Mouse (Mus musculus) stomach, embryonic 15.5 days (tissue): ENCODE measurements around the gene Sema4d. TPM values are rescaled to one million over a fixed set of nuclear protein-coding genes. Genes with fewer than 3 reads are reported as not detected.

ENCODE experiments used
- ATAC-seq: fragments of 200-750 bp; cut with Nextera tagmentation; 2 replicates; pipeline ENCODE4 v1.8.0; 2017; ENCODE audit warnings: low read depth, moderate number of reproducible peaks, moderate TSS enrichment; ENCODE audit not compliant: insufficient read depth, low FRiP score
- H3K27ac ChIP-seq: fragments of 300-500 bp; sonication (generic); 2 replicates; pipeline ENCODE4 v1.5.1; 2015; ENCODE audit warnings: mild to moderate bottlenecking, inconsistent platforms
- H3K27me3 ChIP-seq: fragments of 300-500 bp; sonication (generic); replicated peaks from 2 replicates; pipeline ENCODE4 v1.6.1; 2015; ENCODE audit warnings: inconsistent platforms
- H3K36me3 ChIP-seq: fragments of 300-500 bp; sonication (generic); 2 replicates; pipeline ENCODE4 v1.6.1; 2015; ENCODE audit warnings: inconsistent platforms
- H3K4me1 ChIP-seq: fragments of 300-500 bp; sonication (generic); 2 replicates; pipeline ENCODE4 v1.6.1; 2015; ENCODE audit warnings: inconsistent platforms
- H3K4me2 ChIP-seq: fragments of 300-500 bp; sonication (generic); 2 replicates; pipeline ENCODE4 v1.6.1; 2015; ENCODE audit warnings: mild to moderate bottlenecking, inconsistent platforms
- H3K4me3 ChIP-seq: fragments of 300-500 bp; sonication (generic); replicated peaks from 2 replicates; pipeline ENCODE4 v1.5.1; 2015; ENCODE audit warnings: inconsistent platforms
- H3K9ac ChIP-seq: fragments of 300-500 bp; sonication (generic); 2 replicates; pipeline ENCODE4 v1.6.1; 2015; ENCODE audit warnings: inconsistent platforms
- H3K9me3 ChIP-seq: fragments of 300-500 bp; sonication (generic); 2 replicates; pipeline ENCODE4 v1.6.1; 2016; ENCODE audit warnings: inconsistent platforms
- WGBS: fragments of 180-500 bp; shearing (Covaris S2); methylation state at CpG from one replicate; pipeline ENCODE4 v1.1.7; 2015; 5-methylcytosine and 5-hydroxymethylcytosine counted together
- polyA plus RNA-seq: library from polyadenylated mRNA; unstranded; fragments of >200 nt; fragmentation: Nextera tagmentation; extraction: Ambion mirVana; gene quantifications from 2 replicates; pipeline ENCODE4 v1.2.1, GENCODE M21; 2015

The Sema4d gene
- polyA plus RNA-seq, 1 experiment from 2014 or later = 10.2 TPM

DNA sequence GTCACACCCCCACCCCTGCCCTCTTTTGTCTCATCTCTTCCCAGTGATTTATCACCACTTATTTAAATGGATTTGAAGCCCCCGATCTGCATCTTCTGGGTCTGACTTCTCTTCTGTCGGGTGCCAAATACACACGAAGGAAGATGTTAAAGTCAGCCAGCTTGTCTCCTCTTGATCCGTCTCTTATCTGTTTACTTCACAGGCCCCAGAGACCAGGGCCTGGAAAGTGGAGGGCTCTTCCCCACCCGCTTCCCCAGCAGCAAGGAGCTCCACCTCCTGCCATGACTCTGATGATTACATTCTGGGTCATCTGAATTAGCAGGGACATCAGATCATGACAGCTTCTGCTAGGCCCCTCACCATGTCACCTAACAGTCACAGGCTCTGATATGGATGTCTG is 47.7 kb downstream of the Sema4d start:
- Histone ChIP-seq H3K9me3 (no peaks in the 10 kb centered on the region), H3K36me3 (no peaks in the 10 kb centered on the region), H3K27me3 (no peaks in the 10 kb centered on the region), H3K27ac (no peak overlapping the region), H3K4me1 (peaks cover 20% of the 10 kb centered on the region), H3K4me3 (no peak overlapping the region), H3K4me2 (no peak overlapping the region), H3K9ac (no peak overlapping the region)
- ATAC-seq = no peak; the same call in 1 of the 2 replicates
- WGBS = 25% methylated on average over 5 of the region's 5 CpGs

DNA sequence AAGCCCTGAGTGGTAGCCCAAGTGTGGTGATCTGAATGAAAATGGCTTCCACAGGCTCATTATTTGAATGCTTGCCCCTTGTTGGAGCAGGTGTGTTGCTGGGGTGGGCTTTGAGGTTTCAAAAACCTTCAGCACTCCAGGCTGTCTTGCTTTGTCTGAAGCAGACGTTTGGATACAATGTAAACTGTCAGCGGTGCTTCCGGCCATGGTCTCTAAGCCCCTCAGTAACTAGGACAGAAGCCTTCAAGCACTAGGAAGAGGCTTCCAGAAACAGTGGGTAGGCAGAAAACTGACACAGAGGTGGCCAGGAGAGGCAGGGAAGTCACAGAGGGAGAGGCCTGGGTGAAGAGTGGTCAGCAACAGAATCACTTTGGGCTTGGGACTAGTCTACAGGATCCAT is 49.7 kb downstream of the Sema4d start:
- 62% methylated on average over 3 of the region's 3 CpGs for WGBS
- Histone ChIP-seq H3K4me1 (peaks cover 15% of the 10 kb centered on the region), H3K9me3 (no peaks in the 10 kb centered on the region), H3K27ac (no peak overlapping the region), H3K4me3 (no peak overlapping the region), H3K9ac (no peak overlapping the region), H3K27me3 (no peaks in the 10 kb centered on the region), H3K4me2 (no peak overlapping the region), H3K36me3 (no peaks in the 10 kb centered on the region)
- ATAC-seq = no peak

DNA sequence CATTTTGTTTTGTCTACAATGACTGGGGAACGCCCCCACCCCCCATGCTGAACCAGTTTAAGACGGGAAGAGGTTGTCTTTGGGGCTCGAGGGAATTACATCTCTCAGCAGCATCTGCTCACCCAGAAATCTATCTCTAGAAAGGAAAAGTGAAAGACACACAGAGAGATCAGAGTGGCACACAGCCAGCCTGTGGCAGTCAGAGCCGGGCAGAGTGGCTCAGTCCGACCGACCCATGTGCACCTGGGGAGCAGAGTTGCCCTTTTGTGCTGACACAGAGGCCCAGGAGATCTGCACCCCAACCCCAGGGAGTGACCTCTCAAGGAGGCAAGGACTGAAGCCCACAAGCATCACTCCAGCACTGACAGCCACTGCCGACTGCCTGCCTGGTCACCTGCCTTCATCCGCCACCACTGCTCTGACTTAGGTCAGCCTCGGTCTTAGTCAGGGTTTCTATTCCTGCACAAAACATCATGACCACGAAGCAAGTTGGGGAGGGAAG is 50.9 kb downstream of the Sema4d start:
- H3K9me3 ChIP-seq = no peaks in the 10 kb centered on the region
- WGBS = 79% methylated on average over 10 of the region's 10 CpGs
- no peak overlapping the region for H3K4me2 ChIP-seq
- H3K27ac ChIP-seq = no peak overlapping the region
- H3K4me3 ChIP-seq = no peak overlapping the region
- no peak for ATAC-seq
- H3K4me1 ChIP-seq = 0 out of 2 replicates have a peak, but pooled peaks cover 3% of the 10 kb centered on the region
- no peaks in the 10 kb centered on the region for H3K27me3 ChIP-seq
- H3K9ac ChIP-seq = no peak overlapping the region
- no peaks in the 10 kb centered on the region for H3K36me3 ChIP-seq

GRCm38 (mm10) chr13:51740776-51741175 is 52.8 kb downstream of the Sema4d start:
- WGBS = 83% methylated on average over 5 of the region's 5 CpGs
- Histone ChIP-seq H3K4me2 (no peak overlapping the region), H3K27ac (no peak overlapping the region), H3K4me1 (0 out of 2 replicates have a peak, but pooled peaks cover 2% of the 10 kb centered on the region), H3K9me3 (no peaks in the 10 kb centered on the region), H3K27me3 (no peaks in the 10 kb centered on the region), H3K4me3 (no peak overlapping the region), H3K9ac (no peak overlapping the region), H3K36me3 (no peaks in the 10 kb centered on the region)
- no peak for ATAC-seq

DNA sequence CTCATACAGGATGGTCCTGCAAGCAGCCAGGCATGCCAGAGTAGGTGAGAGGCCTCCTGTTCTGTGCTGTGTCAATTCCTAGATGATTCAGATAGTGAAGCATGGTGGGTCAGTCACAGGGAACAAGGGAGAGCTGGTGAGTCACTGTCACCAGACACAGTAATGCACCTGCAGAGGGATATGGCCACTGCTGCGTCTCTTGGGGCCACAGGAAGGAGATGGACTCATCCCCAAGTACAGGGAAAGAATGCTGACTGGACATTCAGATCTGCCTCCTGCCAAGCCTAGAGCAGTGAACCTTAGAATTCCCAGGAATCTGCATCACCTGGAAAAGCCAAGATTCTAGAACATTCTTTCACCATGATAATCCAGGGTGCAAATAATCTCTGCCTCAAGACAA is 53.8 kb downstream of the Sema4d start:
- WGBS = 77% methylated on average over 1 of the region's 1 CpGs
- no peak for ATAC-seq

GRCm38 (mm10) chr13:51738531-51739117 is 54.9 kb downstream of the Sema4d start:
- H3K9ac ChIP-seq = no peak overlapping the region
- no peak overlapping the region for H3K4me3 ChIP-seq
- no peak overlapping the region for H3K4me2 ChIP-seq
- 89% methylated on average over 11 of the region's 11 CpGs for WGBS
- ATAC-seq = no peak
- no peaks in the 10 kb centered on the region for H3K27me3 ChIP-seq
- H3K27ac ChIP-seq = no peak overlapping the region
- H3K9me3 ChIP-seq = no peaks in the 10 kb centered on the region
- H3K36me3 ChIP-seq = no peaks in the 10 kb centered on the region
- no peaks in the 10 kb centered on the region for H3K4me1 ChIP-seq

More for the DNA sequence above, 53.8 kb downstream of the Sema4d start:
- Histone ChIP-seq H3K4me2 (no peak overlapping the region), H3K4me1 (no peaks in the 10 kb centered on the region), H3K4me3 (no peak overlapping the region), H3K27me3 (no peaks in the 10 kb centered on the region), H3K27ac (no peak overlapping the region), H3K9me3 (no peaks in the 10 kb centered on the region), H3K36me3 (no peaks in the 10 kb centered on the region), H3K9ac (no peak overlapping the region)

DNA sequence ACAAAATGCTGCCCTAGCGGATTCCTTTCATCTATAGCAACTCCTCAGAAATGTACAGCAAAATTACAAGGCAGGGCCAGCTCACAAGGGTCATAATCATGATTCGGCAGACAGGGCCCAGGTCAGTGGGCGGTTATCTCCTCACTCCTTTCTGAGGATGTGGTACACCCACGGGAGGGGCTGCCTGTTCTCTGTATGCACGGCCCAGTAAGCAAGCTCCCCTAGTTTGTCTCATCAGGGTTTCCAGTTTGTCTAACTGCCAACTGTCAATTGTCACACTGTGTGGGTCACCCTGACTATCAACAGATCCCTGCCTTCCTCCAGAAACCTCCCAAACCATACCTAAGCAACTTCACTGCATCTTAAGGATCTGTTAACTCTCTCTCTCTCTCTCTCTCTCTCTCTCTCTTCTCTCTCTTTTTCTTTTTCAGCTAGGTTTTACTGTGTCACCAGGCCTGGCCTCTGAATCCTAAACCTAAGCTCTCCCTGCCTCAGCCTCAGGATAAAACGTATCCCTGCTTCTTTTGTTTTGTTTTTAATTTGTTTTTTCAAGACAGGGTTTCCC is 55.5 kb downstream of the Sema4d start:
- Histone ChIP-seq H3K9me3 (no peaks in the 10 kb centered on the region), H3K9ac (no peak overlapping the region), H3K27ac (no peak overlapping the region), H3K4me3 (no peak overlapping the region), H3K4me1 (no peaks in the 10 kb centered on the region), H3K36me3 (no peaks in the 10 kb centered on the region), H3K27me3 (no peaks in the 10 kb centered on the region), H3K4me2 (no peak overlapping the region)
- peak; percentile 80; the same call in 1 of the 2 replicates for ATAC-seq
- 61% methylated on average over 6 of the region's 6 CpGs for WGBS

DNA sequence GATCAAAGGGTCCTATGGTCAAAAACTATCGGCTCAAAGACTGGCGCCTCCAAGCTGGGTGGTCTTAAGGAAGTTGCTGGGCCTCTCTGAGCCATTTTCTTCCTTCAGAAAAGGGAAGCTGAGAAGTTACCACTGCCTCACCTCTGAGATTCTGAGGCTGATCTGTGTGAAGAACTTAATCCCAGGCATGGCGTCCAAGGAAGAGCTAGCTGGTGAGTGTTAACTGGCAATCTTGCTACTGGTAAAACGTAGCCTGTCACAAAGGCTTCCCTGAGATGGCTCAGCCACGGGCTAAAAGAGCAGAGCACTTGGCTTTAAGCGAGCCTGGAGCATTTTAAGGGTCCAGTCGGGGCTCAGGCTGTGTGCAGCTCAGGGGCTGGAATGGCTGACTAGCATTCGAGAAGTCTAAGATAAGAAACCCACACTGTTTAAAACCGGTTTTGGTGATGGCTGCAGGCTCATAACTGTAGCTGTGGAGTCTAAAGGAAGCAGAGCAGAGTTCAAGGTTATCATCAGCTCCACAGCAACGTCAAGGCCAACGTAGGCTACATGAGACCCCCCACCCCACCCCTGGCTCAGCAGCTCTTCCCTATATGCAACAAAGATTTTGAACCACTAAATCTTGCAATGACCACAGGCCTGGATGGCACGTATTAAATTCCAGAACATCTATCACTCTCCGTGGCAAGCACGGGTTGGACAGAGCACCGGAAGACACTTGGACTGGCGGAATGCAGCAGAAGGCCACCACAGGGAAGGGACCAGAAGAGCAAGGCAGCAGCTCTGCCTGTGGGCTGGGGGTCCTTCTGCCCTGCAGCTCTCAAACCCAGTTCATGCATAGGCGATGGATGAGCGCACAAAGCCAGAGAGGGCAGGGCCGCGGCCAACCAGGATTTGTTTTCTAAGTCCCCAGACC is 56.3 kb downstream of the Sema4d start:
- Histone ChIP-seq H3K9ac (no peak overlapping the region), H3K36me3 (no peaks in the 10 kb centered on the region), H3K4me3 (no peak overlapping the region), H3K9me3 (no peaks in the 10 kb centered on the region), H3K27ac (peak overlapping the region; percentile 6; the same call in 1 of the 2 replicates), H3K27me3 (no peaks in the 10 kb centered on the region), H3K4me1 (no peaks in the 10 kb centered on the region), H3K4me2 (no peak overlapping the region)
- WGBS = 63% methylated on average over 20 of the region's 20 CpGs
- ATAC-seq = no peak

- ATAC-seq = no peak
- WGBS = 65% methylated on average over 13 of the region's 13 CpGs
- Histone ChIP-seq H3K9ac (no peak overlapping the region), H3K9me3 (no peaks in the 10 kb centered on the region), H3K4me3 (no peak overlapping the region), H3K27me3 (no peaks in the 10 kb centered on the region), H3K36me3 (no peaks in the 10 kb centered on the region), H3K4me2 (no peak overlapping the region), H3K27ac (peak overlapping the region; percentile 18; the same call in 1 of the 2 replicates), H3K4me1 (no peaks in the 10 kb centered on the region)
Observed at GRCm38 (mm10) chr13:51736007-51736911, 57.3 kb downstream of the Sema4d start.

DNA sequence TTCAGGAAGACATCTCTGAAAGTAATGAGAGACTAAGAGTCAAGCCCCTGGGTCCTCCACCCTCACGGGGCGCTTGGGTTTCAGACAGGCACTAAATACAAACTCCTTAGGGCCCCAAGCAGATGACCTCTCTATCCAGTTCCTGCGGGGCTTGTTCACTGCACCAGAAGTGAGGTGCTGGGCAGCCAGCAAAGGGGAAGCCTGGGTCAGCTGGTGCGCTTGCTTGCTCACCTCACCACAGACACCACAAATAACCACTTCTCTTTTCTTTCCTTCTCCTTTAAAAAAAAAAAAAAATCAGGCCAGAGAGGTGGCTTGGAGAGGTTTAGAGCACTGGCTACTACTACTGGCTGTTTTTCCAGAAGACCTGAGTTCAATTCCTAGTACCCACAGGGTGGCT is 59.0 kb downstream of the Sema4d start:
- no peaks in the 10 kb centered on the region for H3K36me3 ChIP-seq
- H3K9ac ChIP-seq = no peak overlapping the region
- peaks cover 9% of the 10 kb centered on the region for H3K4me1 ChIP-seq
- no peaks in the 10 kb centered on the region for H3K27me3 ChIP-seq
- ATAC-seq = no peak
- 84% methylated on average over 4 of the region's 4 CpGs for WGBS
- H3K4me2 ChIP-seq = no peak overlapping the region
- no peaks in the 10 kb centered on the region for H3K9me3 ChIP-seq
- no peak overlapping the region for H3K27ac ChIP-seq
- no peak overlapping the region for H3K4me3 ChIP-seq

GRCm38 (mm10) chr13:51732097-51732664 is 61.4 kb downstream of the Sema4d start:
- no peak overlapping the region for H3K4me3 ChIP-seq
- H3K27me3 ChIP-seq = no peaks in the 10 kb centered on the region
- no peak overlapping the region for H3K4me2 ChIP-seq
- no peaks in the 10 kb centered on the region for H3K36me3 ChIP-seq
- no peak for ATAC-seq
- no peak overlapping the region for H3K9ac ChIP-seq
- H3K4me1 ChIP-seq = peaks cover 10% of the 10 kb centered on the region
- no peak overlapping the region for H3K27ac ChIP-seq
- WGBS = 73% methylated on average over 14 of the region's 14 CpGs
- H3K9me3 ChIP-seq = no peaks in the 10 kb centered on the region
